Mouse (Mus musculus): ENCODE measurements around the gene Gm4792.
A peak's percentile ranks its signal among the peaks of the same experiment; 100 is the strongest.

Gm4792 gene

GRCm38 (mm10) chr10:94304064-94304657 lies 5.7 kb upstream of the Gm4792 start:
- no peak for DNase-seq (ENCODE audit: low spot score)

- no peak for DNase-seq (ENCODE audit: low spot score)
Observed at GRCm38 (mm10) chr10:94299301-94299700, 798 bp upstream of the Gm4792 start.

GRCm38 (mm10) chr10:94295923-94296605 lies 2.4 kb downstream of the Gm4792 start:
- no peak for DNase-seq (ENCODE audit: low spot score)

GRCm38 (mm10) chr10:94294933-94295750 lies 3.4 kb downstream of the Gm4792 start:
- DNase-seq (ENCODE audit: low spot score), result peak; percentile 61

GRCm38 (mm10) chr10:94294437-94294836 lies 4.1 kb downstream of the Gm4792 start:
- no peak for DNase-seq (ENCODE audit: low spot score)

- no peak for DNase-seq (ENCODE audit: low spot score)
Observed at GRCm38 (mm10) chr10:94282797-94283196, 15.7 kb downstream of the Gm4792 start.

- no peak for DNase-seq (ENCODE audit: low spot score)
Observed at GRCm38 (mm10) chr10:94282179-94282578, 16.3 kb downstream of the Gm4792 start.

GRCm38 (mm10) chr10:94276511-94276910 lies 22.0 kb downstream of the Gm4792 start:
- DNase-seq (ENCODE audit: low spot score), result no peak

GRCm38 (mm10) chr10:94275321-94275720 lies 23.2 kb downstream of the Gm4792 start:
- DNase-seq (ENCODE audit: low spot score), result peak; percentile 28

GRCm38 (mm10) chr10:94265656-94266542 lies 32.6 kb downstream of the Gm4792 start:
- DNase-seq (ENCODE audit: low spot score), result no peak

- no peak for DNase-seq (ENCODE audit: low spot score)
Observed at GRCm38 (mm10) chr10:94263211-94263610, 35.3 kb downstream of the Gm4792 start.

GRCm38 (mm10) chr10:94262646-94263045 lies 35.9 kb downstream of the Gm4792 start:
- DNase-seq (ENCODE audit: low spot score), result no peak

GRCm38 (mm10) chr10:94260544-94260943 lies 38.0 kb downstream of the Gm4792 start:
- no peak for DNase-seq (ENCODE audit: low spot score)

GRCm38 (mm10) chr10:94256518-94256917 lies 42.0 kb downstream of the Gm4792 start:
- DNase-seq (ENCODE audit: low spot score), result no peak

GRCm38 (mm10) chr10:94255744-94256143 lies 42.8 kb downstream of the Gm4792 start:
- no peak for DNase-seq (ENCODE audit: low spot score)

GRCm38 (mm10) chr10:94254766-94255165 lies 43.7 kb downstream of the Gm4792 start:
- no peak for DNase-seq (ENCODE audit: low spot score)

GRCm38 (mm10) chr10:94253260-94253807 lies 45.2 kb downstream of the Gm4792 start:
- no peak for DNase-seq (ENCODE audit: low spot score)

- peak; percentile 61 for DNase-seq (ENCODE audit: low spot score)
Observed at GRCm38 (mm10) chr10:94249575-94250456, 48.7 kb downstream of the Gm4792 start.

GRCm38 (mm10) chr10:94247748-94248349 lies 50.7 kb downstream of the Gm4792 start:
- no peak for DNase-seq (ENCODE audit: low spot score)

All from embryo, embryonic 10 days (tissue).